Mouse (Mus musculus): ENCODE measurements around the gene Hadh. TPM values are rescaled to one million over a fixed set of nuclear protein-coding genes. Genes with fewer than 3 reads are reported as not detected.
A peak's percentile ranks its signal among the peaks of the same experiment; 100 is the strongest.

The Hadh gene
- 113 and 129 TPM in 2 replicates for polyA plus RNA-seq (2016; fragmentation: Nextera tagmentation; extraction: Ambion mirVana)

DNA sequence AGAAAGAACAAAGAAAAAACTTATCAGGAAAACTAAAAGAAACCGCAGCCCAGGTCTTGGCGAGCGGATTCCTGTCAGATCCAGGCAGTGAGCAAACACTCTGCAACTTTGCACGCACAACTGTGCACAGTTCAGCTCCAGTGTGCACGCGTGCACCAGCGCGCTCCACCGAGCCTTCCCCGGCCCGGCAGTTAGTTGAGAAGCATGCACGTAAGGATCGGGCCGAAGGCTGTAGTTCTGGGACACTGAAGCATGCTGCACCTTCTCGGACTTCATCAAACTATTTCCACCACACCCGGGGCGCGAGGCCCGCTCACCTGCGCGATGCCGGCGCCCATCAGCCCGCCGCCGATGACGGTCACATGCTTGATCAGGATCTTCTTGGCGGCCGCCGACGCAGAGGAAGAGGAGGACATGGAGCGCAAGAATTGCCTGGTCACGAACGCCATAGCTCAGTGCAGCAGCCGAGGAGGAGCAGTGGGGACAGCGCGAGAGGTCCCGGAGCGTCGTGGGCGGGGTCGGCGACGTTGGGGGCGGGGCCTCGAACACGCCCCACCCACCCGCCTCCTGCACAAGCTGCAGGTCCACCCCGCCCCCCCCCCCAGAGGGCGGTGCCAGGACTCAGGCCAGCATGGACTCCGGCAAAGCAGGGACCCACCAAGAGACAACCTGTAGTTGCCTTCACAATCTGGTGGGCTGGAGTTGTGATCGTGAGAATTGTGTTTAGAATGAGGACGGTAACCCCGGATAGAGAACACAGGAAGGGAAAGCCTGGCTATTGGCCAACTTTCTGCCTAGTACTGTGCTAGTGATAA lies at the start of gene Hadh:
TSS of gene Hadh (minus strand) at position 543 of the 815 bp plus-strand sequence.
- Histone ChIP-seq H3K4me1 (peaks cover 42% of the 10 kb centered on the region), H3K4me3 (peak within 1 kb of the TSS; percentile 90), H3K27ac (peak within 1 kb of the TSS; percentile 95), H3K36me3 (peaks cover 13% of the 10 kb centered on the region), H3K9me3 (no peaks in the 10 kb centered on the region), H3K27me3 (ENCODE audit: insufficient read depth, poor library complexity, severe bottlenecking) (no peaks in the 10 kb centered on the region)
- under 1% methylated on average over 54 of the region's 54 CpGs for WGBS
- peak; percentile 95 for DNase-seq (ENCODE audit: low spot score)

- peaks cover 11% of the 10 kb centered on the region for H3K4me1 ChIP-seq
- H3K4me3 ChIP-seq = no peak overlapping the region
- 6% methylated on average over 3 of the region's 3 CpGs for WGBS
- peaks cover 11% of the 10 kb centered on the region for H3K27me3 ChIP-seq (ENCODE audit: insufficient read depth, poor library complexity, severe bottlenecking)
- DNase-seq (ENCODE audit: low spot score) = no peak
- no peak overlapping the region for H3K27ac ChIP-seq
- no peaks in the 10 kb centered on the region for H3K36me3 ChIP-seq
- no peaks in the 10 kb centered on the region for H3K9me3 ChIP-seq
Measured at GRCm38 (mm10) chr3:131320184-131320583, 48.3 kb upstream of the Hadh start.

- Histone ChIP-seq H3K9me3 (no peaks in the 10 kb centered on the region), H3K36me3 (no peaks in the 10 kb centered on the region), H3K4me1 (peaks cover 11% of the 10 kb centered on the region), H3K4me3 (no peak overlapping the region), H3K27me3 (ENCODE audit: insufficient read depth, poor library complexity, severe bottlenecking) (peaks cover 11% of the 10 kb centered on the region), H3K27ac (no peak overlapping the region)
- no peak for DNase-seq (ENCODE audit: low spot score)
- WGBS = 45% methylated on average over 2 of the region's 2 CpGs
Measured at GRCm38 (mm10) chr3:131318211-131318610, 46.3 kb upstream of the Hadh start.

GRCm38 (mm10) chr3:131317126-131317525 lies 45.2 kb upstream of the Hadh start:
- Histone ChIP-seq H3K27ac (no peak overlapping the region), H3K4me3 (no peak overlapping the region), H3K27me3 (ENCODE audit: insufficient read depth, poor library complexity, severe bottlenecking) (peaks cover 11% of the 10 kb centered on the region), H3K9me3 (no peaks in the 10 kb centered on the region), H3K4me1 (peaks cover 11% of the 10 kb centered on the region), H3K36me3 (no peaks in the 10 kb centered on the region)
- 80% methylated on average over 1 of the region's 1 CpGs for WGBS
- no peak for DNase-seq (ENCODE audit: low spot score)

GRCm38 (mm10) chr3:131315957-131316510 lies 44.1 kb upstream of the Hadh start:
- Histone ChIP-seq H3K36me3 (no peaks in the 10 kb centered on the region), H3K27ac (no peak overlapping the region), H3K27me3 (ENCODE audit: insufficient read depth, poor library complexity, severe bottlenecking) (peaks cover 11% of the 10 kb centered on the region), H3K9me3 (no peaks in the 10 kb centered on the region), H3K4me1 (peaks cover 11% of the 10 kb centered on the region), H3K4me3 (peak overlapping the region; percentile 32)
- 48% methylated on average over 4 of the region's 4 CpGs for WGBS
- no peak for DNase-seq (ENCODE audit: low spot score)

DNA sequence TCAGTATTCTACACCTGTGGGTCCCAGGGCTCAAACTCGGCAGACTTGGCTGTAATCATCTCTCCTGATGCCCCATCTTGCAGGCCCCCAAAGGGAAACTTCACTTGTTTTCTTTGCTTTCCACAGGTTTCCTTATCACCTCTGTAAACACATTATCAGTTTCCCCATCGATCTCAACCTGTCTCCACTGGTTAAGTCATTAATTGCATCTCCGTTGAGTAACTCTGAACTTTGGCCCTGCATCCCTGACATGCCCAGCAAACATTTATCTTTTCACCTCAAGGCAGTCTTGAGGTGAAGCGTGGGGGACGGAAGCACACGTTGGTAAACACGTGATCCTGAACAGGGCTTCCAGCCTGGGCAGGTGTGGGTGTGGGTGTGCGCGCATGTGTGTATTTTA lies 40.4 kb upstream of the Hadh start:
- no peaks in the 10 kb centered on the region; the same call in 1 of the 2 replicates for H3K36me3 ChIP-seq
- no peak for DNase-seq (ENCODE audit: low spot score)
- no peak overlapping the region for H3K27ac ChIP-seq
- peaks cover 11% of the 10 kb centered on the region for H3K4me1 ChIP-seq
- 0 out of 2 replicates have a peak, but pooled peaks cover 11% of the 10 kb centered on the region for H3K9me3 ChIP-seq
- H3K27me3 ChIP-seq (ENCODE audit: insufficient read depth, poor library complexity, severe bottlenecking) = peaks cover 3% of the 10 kb centered on the region; the same call in 1 of the 2 replicates
- WGBS = 67% methylated on average over 9 of the region's 9 CpGs
- H3K4me3 ChIP-seq = no peak overlapping the region

- Histone ChIP-seq H3K27me3 (ENCODE audit: insufficient read depth, poor library complexity, severe bottlenecking) (no peaks in the 10 kb centered on the region), H3K36me3 (no peaks in the 10 kb centered on the region; the same call in 1 of the 2 replicates), H3K9me3 (0 out of 2 replicates have a peak, but pooled peaks cover 11% of the 10 kb centered on the region), H3K27ac (no peak overlapping the region), H3K4me3 (no peak overlapping the region), H3K4me1 (peaks cover 4% of the 10 kb centered on the region; the same call in 1 of the 2 replicates)
- 78% methylated on average over 4 of the region's 4 CpGs for WGBS
- DNase-seq (ENCODE audit: low spot score) = no peak
Measured at GRCm38 (mm10) chr3:131310572-131310971, 38.7 kb upstream of the Hadh start.

DNA sequence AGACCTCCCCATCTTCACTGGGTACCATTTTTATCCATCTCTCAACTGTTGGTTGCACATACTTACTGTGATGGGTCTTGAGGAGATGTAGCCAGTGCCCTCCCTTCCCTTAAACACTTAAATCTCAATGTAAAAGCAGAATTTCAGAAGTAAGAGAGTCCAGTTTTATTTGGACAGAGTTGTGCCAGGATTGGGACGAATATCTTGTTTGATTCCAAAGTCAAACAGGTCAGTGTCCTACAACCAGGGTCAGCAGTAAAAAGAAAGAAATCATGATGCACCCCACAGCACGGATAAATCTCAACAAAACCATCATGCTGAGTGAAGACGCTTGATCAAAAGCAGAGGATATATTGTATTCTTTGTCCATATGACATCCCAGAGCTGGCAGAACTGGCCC lies 35.9 kb upstream of the Hadh start:
- H3K4me3 ChIP-seq = no peak overlapping the region
- no peak for DNase-seq (ENCODE audit: low spot score)

GRCm38 (mm10) chr3:131306255-131306654 lies 34.4 kb upstream of the Hadh start:
- WGBS = 84% methylated on average over 7 of the region's 7 CpGs

More for the DNA sequence above, 35.9 kb upstream of the Hadh start:
- Histone ChIP-seq H3K9me3 (0 out of 2 replicates have a peak, but pooled peaks cover 11% of the 10 kb centered on the region), H3K27ac (no peak overlapping the region), H3K27me3 (ENCODE audit: insufficient read depth, poor library complexity, severe bottlenecking) (peaks cover 9% of the 10 kb centered on the region; the same call in 1 of the 2 replicates), H3K4me1 (peaks cover under 1% of the 10 kb centered on the region; the same call in 1 of the 2 replicates), H3K36me3 (no peaks in the 10 kb centered on the region; the same call in 1 of the 2 replicates)
- 85% methylated on average over 3 of the region's 3 CpGs for WGBS

GRCm38 (mm10) chr3:131303320-131303714 lies 31.4 kb upstream of the Hadh start:
- Histone ChIP-seq H3K36me3 (no peaks in the 10 kb centered on the region; the same call in 1 of the 2 replicates), H3K9me3 (0 out of 2 replicates have a peak, but pooled peaks cover under 1% of the 10 kb centered on the region), H3K27me3 (ENCODE audit: insufficient read depth, poor library complexity, severe bottlenecking) (peaks cover 16% of the 10 kb centered on the region), H3K27ac (peak overlapping the region; percentile 89), H3K4me1 (peaks cover 4% of the 10 kb centered on the region; the same call in 1 of the 2 replicates), H3K4me3 (peak overlapping the region; percentile 86)
- no peak for DNase-seq (ENCODE audit: low spot score)
- 27% methylated on average over 5 of the region's 5 CpGs for WGBS

More at GRCm38 (mm10) chr3:131306255-131306654, 34.4 kb upstream of the Hadh start:
- Histone ChIP-seq H3K27ac (no peak overlapping the region), H3K27me3 (ENCODE audit: insufficient read depth, poor library complexity, severe bottlenecking) (peaks cover 15% of the 10 kb centered on the region; the same call in 1 of the 2 replicates), H3K4me1 (peaks cover 4% of the 10 kb centered on the region; the same call in 1 of the 2 replicates), H3K4me3 (no peak overlapping the region), H3K9me3 (0 out of 2 replicates have a peak, but pooled peaks cover 11% of the 10 kb centered on the region), H3K36me3 (no peaks in the 10 kb centered on the region; the same call in 1 of the 2 replicates)
- DNase-seq (ENCODE audit: low spot score) = no peak

DNA sequence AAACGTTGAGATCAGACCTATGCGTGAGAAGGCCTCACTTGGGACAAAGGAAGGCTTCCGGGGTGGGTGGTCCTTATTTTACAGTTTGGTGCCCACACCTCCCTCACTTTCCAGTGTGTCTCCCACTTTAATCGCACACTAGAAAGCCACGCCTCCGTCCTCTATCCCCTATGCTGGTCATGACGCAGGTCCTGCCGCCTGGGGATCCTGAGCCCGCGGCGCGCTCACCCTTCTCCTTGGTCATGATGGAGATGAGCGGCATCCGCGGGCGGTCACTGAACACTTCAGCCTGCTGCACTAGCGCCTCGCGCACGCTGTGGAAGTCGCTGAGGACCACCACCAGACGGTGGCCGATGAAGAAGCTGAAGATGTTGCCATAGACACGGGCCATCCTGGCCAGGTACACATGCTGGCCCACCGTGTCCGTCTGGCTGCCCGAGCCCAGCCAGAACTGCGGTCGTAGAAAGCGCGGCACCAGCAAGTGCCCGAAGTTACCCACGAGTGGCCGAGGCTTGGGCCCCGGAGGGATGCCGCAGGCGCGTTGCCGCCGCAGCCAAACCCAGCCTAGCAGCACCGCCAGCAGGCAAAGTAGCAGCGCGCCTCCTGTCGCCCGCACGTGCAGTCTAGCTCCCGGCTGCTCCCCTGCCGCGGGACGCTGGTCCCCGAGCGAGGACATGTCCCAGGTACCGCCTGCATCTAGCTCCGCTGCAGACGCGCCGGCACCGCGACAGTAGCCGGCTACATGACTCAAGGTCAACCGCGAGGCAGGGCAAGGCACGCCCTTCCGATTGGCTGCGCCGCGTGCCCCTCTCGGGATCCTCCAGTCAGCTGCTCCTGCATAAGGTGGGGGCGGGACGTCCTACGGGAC lies 30.8 kb upstream of the Hadh start, which contains the start of gene Cyp2u1:
TSS of gene Cyp2u1 (minus strand) at position 776 of the 868 bp plus-strand sequence.
- Histone ChIP-seq H3K4me1 (peaks cover 4% of the 10 kb centered on the region; the same call in 1 of the 2 replicates), H3K27me3 (ENCODE audit: insufficient read depth, poor library complexity, severe bottlenecking) (peaks cover 16% of the 10 kb centered on the region), H3K27ac (peak within 1 kb of the TSS; percentile 89), H3K9me3 (no peaks in the 10 kb centered on the region), H3K4me3 (peak within 1 kb of the TSS; percentile 86), H3K36me3 (peaks cover 5% of the 10 kb centered on the region; the same call in 1 of the 2 replicates)
- DNase-seq (ENCODE audit: low spot score) = peak; percentile 95
- WGBS = under 1% methylated on average over 71 of the region's 71 CpGs

- Histone ChIP-seq H3K4me1 (peaks cover 26% of the 10 kb centered on the region), H3K36me3 (peaks cover 6% of the 10 kb centered on the region; the same call in 1 of the 2 replicates), H3K27me3 (ENCODE audit: insufficient read depth, poor library complexity, severe bottlenecking) (peaks cover 16% of the 10 kb centered on the region), H3K27ac (no peak overlapping the region), H3K9me3 (no peaks in the 10 kb centered on the region), H3K4me3 (no peak overlapping the region)
- DNase-seq (ENCODE audit: low spot score) = no peak
- 14% methylated on average over 6 of the region's 6 CpGs for WGBS
Measured at GRCm38 (mm10) chr3:131299908-131300307, 28.0 kb upstream of the Hadh start.

Measured in heart, embryonic 10.5 days (tissue).